Mouse (Mus musculus): ENCODE data around the gene Nek6. TPM values are rescaled to one million over a fixed set of nuclear protein-coding genes. Genes with fewer than 3 reads are reported as not detected.

The Nek6 gene
- polyA plus RNA-seq, 2 experiments, result 77.2 to 123 TPM

DNA sequence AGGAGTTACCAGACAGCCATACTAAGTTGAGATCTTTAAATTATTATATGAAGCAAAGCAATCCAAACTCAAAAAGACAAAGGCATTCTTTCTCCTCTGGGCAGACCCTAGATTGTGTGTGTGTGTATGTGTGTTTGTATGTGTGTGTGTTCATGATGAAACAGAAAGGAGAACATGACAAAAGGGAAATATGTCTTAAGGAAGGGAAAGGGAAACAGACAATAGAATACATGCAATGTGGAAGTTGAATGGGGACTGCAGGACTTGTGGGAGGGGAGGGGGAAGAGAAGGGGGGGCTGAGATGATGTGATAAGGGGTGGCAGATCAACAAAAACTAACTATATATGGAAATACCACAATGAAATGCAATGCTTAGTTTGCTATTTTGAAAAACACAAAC lies 13.8 kb upstream of the Nek6 start:
- TF ChIP-seq POLR2A (IDR thresholded peaks at IDR 0.05; ENCODE audit: borderline replicate concordance, extremely low read depth, insufficient read depth, insufficient read length), result no peak
- ATAC-seq (ENCODE audit: low FRiP score, low read depth) (no peak), DNase-seq (ENCODE audit: low spot score) (no peak)
- Histone ChIP-seq H3K4me1 (ENCODE audit: control insufficient read depth, insufficient read depth, low read length) (peaks cover 18% of the 10 kb centered on the region), H3K9me3 (ENCODE audit: control insufficient read depth, low read length) (no peaks in the 10 kb centered on the region), H3K36me3 (ENCODE audit: control insufficient read depth, insufficient read depth, low read length) (no peaks in the 10 kb centered on the region), H3K9ac (ENCODE audit: low read depth, low read length, severe bottlenecking) (no peak overlapping the region), H3K27me3 (ENCODE audit: control insufficient read depth, insufficient read depth, low read length) (no peaks in the 10 kb centered on the region), H3K4me2 (replicated peaks; ENCODE audit: low read depth, low read length, severe bottlenecking) (no peak overlapping the region), H3K27ac (replicated peaks; ENCODE audit: low read depth, low read length) (no peak overlapping the region), H3K4me3 (replicated peaks; ENCODE audit: low read length) (no peak overlapping the region)

DNA sequence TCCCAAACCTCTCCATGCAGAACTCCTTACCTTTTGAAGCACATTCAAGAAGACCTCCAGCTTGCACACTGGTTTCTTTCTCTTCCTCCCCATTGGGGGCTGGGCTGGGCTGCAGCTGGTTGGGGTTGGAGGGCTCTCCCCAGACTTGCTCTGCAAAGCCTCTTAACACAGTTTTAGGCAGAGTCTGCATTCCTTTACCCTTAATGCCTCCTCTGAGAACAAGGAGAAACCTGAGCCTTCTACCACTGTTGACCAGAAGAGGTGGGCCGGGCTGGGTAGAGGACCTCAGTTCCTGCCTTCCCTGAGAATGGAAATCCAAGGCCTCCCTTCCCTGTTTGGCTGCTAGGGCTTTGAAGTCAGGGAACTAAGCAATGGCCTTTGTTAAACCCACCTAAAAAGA lies 9.8 kb upstream of the Nek6 start:
- Histone ChIP-seq H3K4me3 (replicated peaks; ENCODE audit: low read length) (no peak overlapping the region), H3K27ac (replicated peaks; ENCODE audit: low read depth, low read length) (peak overlapping the region; percentile 63), H3K4me1 (ENCODE audit: control insufficient read depth, insufficient read depth, low read length) (peaks cover 30% of the 10 kb centered on the region), H3K9ac (ENCODE audit: low read depth, low read length, severe bottlenecking) (no peak overlapping the region), H3K4me2 (replicated peaks; ENCODE audit: low read depth, low read length, severe bottlenecking) (no peak overlapping the region), H3K9me3 (ENCODE audit: control insufficient read depth, low read length) (no peaks in the 10 kb centered on the region), H3K36me3 (ENCODE audit: control insufficient read depth, insufficient read depth, low read length) (no peaks in the 10 kb centered on the region), H3K27me3 (ENCODE audit: control insufficient read depth, insufficient read depth, low read length) (no peaks in the 10 kb centered on the region)
- peak; percentile 29 for DNase-seq (ENCODE audit: low spot score)
- 0% methylated on average over 1 of the region's 1 CpGs for WGBS
- TF ChIP-seq POLR2A (IDR thresholded peaks at IDR 0.05; ENCODE audit: borderline replicate concordance, extremely low read depth, insufficient read depth, insufficient read length), result no peak
- peak; percentile 79 for ATAC-seq (ENCODE audit: low FRiP score, low read depth)

DNA sequence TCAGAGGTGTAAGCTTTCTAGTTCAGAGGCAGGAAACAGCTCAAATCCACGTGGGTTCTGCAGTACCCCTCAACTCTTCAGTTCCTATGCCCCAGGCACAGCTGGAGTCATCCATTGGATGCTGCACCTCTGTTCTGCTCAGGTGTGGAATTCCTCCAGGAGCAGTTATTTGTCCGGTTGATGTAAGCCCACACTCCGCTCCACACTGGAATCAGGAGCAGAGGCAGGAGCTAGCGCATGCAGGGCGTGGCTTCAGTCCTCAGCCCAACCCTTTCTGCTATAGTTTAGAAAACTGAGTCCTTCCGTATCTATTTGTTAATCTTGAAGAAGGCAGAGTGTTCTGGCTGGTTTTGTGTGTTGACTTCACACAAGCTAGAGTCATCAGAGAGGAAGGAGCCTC lies 9.3 kb upstream of the Nek6 start:
- no peaks in the 10 kb centered on the region for H3K27me3 ChIP-seq (ENCODE audit: control insufficient read depth, insufficient read depth, low read length)

DNA sequence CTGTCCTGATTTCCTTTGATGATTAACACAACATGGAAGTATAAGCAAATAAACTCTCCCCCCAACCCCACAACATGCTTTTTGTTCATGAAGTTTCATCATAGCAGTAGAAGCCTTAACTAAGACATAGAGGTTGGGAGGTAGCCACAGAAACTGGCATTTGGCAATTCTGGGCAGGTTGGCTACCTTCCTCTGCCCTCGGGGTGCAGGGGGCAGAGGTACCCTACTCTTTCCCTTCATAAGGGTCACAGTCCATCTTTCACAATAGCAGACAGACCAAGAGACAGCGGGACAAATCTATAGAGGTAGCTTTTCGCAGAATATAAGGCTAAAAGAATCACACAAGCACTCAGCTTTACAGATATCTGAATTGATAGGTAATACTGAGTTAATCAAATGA lies 8.7 kb upstream of the Nek6 start:
- no peak for TF ChIP-seq POLR2A (IDR thresholded peaks at IDR 0.05; ENCODE audit: borderline replicate concordance, extremely low read depth, insufficient read depth, insufficient read length)
- Histone ChIP-seq H3K4me2 (replicated peaks; ENCODE audit: low read depth, low read length, severe bottlenecking) (no peak overlapping the region), H3K9me3 (ENCODE audit: control insufficient read depth, low read length) (no peaks in the 10 kb centered on the region), H3K36me3 (ENCODE audit: control insufficient read depth, insufficient read depth, low read length) (no peaks in the 10 kb centered on the region), H3K27me3 (ENCODE audit: control insufficient read depth, insufficient read depth, low read length) (no peaks in the 10 kb centered on the region), H3K4me3 (replicated peaks; ENCODE audit: low read length) (no peak overlapping the region), H3K27ac (replicated peaks; ENCODE audit: low read depth, low read length) (no peak overlapping the region), H3K9ac (ENCODE audit: low read depth, low read length, severe bottlenecking) (no peak overlapping the region), H3K4me1 (ENCODE audit: control insufficient read depth, insufficient read depth, low read length) (peaks cover 30% of the 10 kb centered on the region)
- WGBS, result 86% methylated on average over 3 of the region's 3 CpGs
- DNase-seq (ENCODE audit: low spot score) (no peak), ATAC-seq (ENCODE audit: low FRiP score, low read depth) (no peak)

More for the DNA sequence above, 9.3 kb upstream of the Nek6 start:
- ATAC-seq (ENCODE audit: low FRiP score, low read depth), result peak; percentile 58; the same call in 1 of the 2 replicates
- no peaks in the 10 kb centered on the region for H3K9me3 ChIP-seq (ENCODE audit: control insufficient read depth, low read length)
- WGBS, result 43% methylated on average over 6 of the region's 6 CpGs
- H3K27ac ChIP-seq (replicated peaks; ENCODE audit: low read depth, low read length), result peak overlapping the region; percentile 63; the same call in 1 of the 2 replicates
- no peak overlapping the region for H3K4me2 ChIP-seq (replicated peaks; ENCODE audit: low read depth, low read length, severe bottlenecking)
- no peak overlapping the region for H3K9ac ChIP-seq (ENCODE audit: low read depth, low read length, severe bottlenecking)
- no peaks in the 10 kb centered on the region for H3K36me3 ChIP-seq (ENCODE audit: control insufficient read depth, insufficient read depth, low read length)
- no peak overlapping the region for H3K4me3 ChIP-seq (replicated peaks; ENCODE audit: low read length)
- no peak for DNase-seq (ENCODE audit: low spot score)
- peaks cover 30% of the 10 kb centered on the region for H3K4me1 ChIP-seq (ENCODE audit: control insufficient read depth, insufficient read depth, low read length)
- no peak for TF ChIP-seq POLR2A (IDR thresholded peaks at IDR 0.05; ENCODE audit: borderline replicate concordance, extremely low read depth, insufficient read depth, insufficient read length)

DNA sequence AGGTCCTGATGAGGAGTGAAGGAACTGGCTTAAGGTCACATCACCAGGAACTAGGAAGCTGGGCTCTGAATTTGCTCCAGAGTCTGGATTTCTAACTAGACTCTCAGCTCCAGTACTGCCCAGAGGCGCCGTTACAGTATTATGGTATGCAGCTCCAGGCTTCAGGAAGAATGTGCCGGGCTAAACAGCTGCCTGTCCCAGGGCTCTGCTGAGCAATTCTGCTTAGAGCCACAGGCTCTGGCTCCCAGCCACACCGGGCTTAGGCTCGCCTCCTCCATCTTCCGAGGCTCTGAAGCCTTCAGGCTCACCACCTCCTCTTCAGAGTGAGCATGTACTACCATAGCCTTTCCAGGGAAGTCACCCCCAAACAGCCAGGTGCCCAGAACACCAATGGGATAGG lies 7.1 kb upstream of the Nek6 start:
- Histone ChIP-seq H3K9me3 (ENCODE audit: control insufficient read depth, low read length) (no peaks in the 10 kb centered on the region), H3K36me3 (ENCODE audit: control insufficient read depth, insufficient read depth, low read length) (no peaks in the 10 kb centered on the region), H3K27ac (replicated peaks; ENCODE audit: low read depth, low read length) (no peak overlapping the region; the same call in 1 of the 2 replicates), H3K4me3 (replicated peaks; ENCODE audit: low read length) (no peak overlapping the region), H3K9ac (ENCODE audit: low read depth, low read length, severe bottlenecking) (0 out of 2 replicates have a peak overlapping the region, but pooled peaks have one; percentile 1), H3K4me1 (ENCODE audit: control insufficient read depth, insufficient read depth, low read length) (peaks cover 30% of the 10 kb centered on the region), H3K27me3 (ENCODE audit: control insufficient read depth, insufficient read depth, low read length) (no peaks in the 10 kb centered on the region), H3K4me2 (replicated peaks; ENCODE audit: low read depth, low read length, severe bottlenecking) (no peak overlapping the region; the same call in 1 of the 2 replicates)
- ATAC-seq (ENCODE audit: low FRiP score, low read depth), result peak; percentile 64
- no peak for TF ChIP-seq POLR2A (IDR thresholded peaks at IDR 0.05; ENCODE audit: borderline replicate concordance, extremely low read depth, insufficient read depth, insufficient read length)
- 12% methylated on average over 6 of the region's 6 CpGs for WGBS
- DNase-seq (ENCODE audit: low spot score), result peak; percentile 80

DNA sequence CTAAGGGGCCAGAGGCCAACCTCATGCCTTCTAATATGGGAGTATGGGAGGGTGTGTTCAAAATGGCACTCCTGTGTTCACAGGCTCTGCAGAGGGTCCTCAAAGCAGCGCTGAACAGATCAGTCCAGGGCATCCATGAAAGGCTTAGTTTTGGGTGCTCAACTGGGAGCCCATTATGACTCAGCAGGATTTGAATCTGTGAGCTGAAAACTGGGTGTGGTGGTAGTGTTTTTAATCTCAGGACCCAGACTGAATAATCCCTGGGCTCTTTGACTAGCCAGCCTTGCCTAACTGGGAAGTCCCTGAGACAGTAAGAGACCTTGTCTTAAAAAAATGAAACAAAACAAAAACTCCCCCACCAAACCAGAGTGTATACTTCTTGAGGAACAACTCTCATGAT lies 4.3 kb upstream of the Nek6 start:
- Histone ChIP-seq H3K27ac (replicated peaks; ENCODE audit: low read depth, low read length) (no peak overlapping the region), H3K36me3 (ENCODE audit: control insufficient read depth, insufficient read depth, low read length) (no peaks in the 10 kb centered on the region), H3K4me1 (ENCODE audit: control insufficient read depth, insufficient read depth, low read length) (peaks cover 16% of the 10 kb centered on the region), H3K4me2 (replicated peaks; ENCODE audit: low read depth, low read length, severe bottlenecking) (no peak overlapping the region), H3K9me3 (ENCODE audit: control insufficient read depth, low read length) (no peaks in the 10 kb centered on the region), H3K9ac (ENCODE audit: low read depth, low read length, severe bottlenecking) (no peak overlapping the region), H3K27me3 (ENCODE audit: control insufficient read depth, insufficient read depth, low read length) (no peaks in the 10 kb centered on the region), H3K4me3 (replicated peaks; ENCODE audit: low read length) (no peak overlapping the region)
- no peak for TF ChIP-seq POLR2A (IDR thresholded peaks at IDR 0.05; ENCODE audit: borderline replicate concordance, extremely low read depth, insufficient read depth, insufficient read length)
- DNase-seq (ENCODE audit: low spot score) (no peak), ATAC-seq (ENCODE audit: low FRiP score, low read depth) (no peak)
- 100% methylated on average over 1 of the region's 1 CpGs for WGBS
